Mouse (Mus musculus) mouse embryonic stem cell (cell line): ENCODE measurements at regions not wholly inside any gene's neighbourhood (a gene's known extent, or its start where the extent isn't known, plus 50 kb on each side); places are given as distances from the start of the nearest gene placed in this dataset.

Experiments used
- in situ Hi-C, 2 experiments: fragments of 300-500 bp; cut with MboI; formaldehyde crosslinking; loops; 1 replicate in 1 of 2; 3 replicates in 1 of 2; pipeline ENCODE4 v1.14.3; 2019 to 2020; ENCODE audit warnings: low sequenced_read_pairs in 2 of 2, low pct_unique_long_range_greater_than_20kb in 1 of 2, mixed read lengths in 1 of 2; ENCODE audit not compliant: unreplicated experiment in 1 of 2

GRCm38 (mm10) chr13:111958421-111958820 is 149.6 kb upstream of the Map3k1 start:
- in situ Hi-C loops = loop anchor here in 1 of 2 experiments (25.0 kb wide), 1 partner anchor 304 kb away; no protein-coding TSS in a partner anchor

- in situ Hi-C loops = loop anchor here in 1 of 2 experiments (25.0 kb wide), 1 partner anchor 302 kb away; no protein-coding TSS in a partner anchor
Measured at GRCm38 (mm10) chr13:111960036-111960435, 151.2 kb upstream of the Map3k1 start.

- in situ Hi-C loops = loop anchor here in 1 of 2 experiments (25.0 kb wide), 1 partner anchor 301 kb away; no protein-coding TSS in a partner anchor
Measured at GRCm38 (mm10) chr13:111961423-111961822, 152.6 kb upstream of the Map3k1 start.

GRCm38 (mm10) chr13:111962155-111962554 is 153.4 kb upstream of the Map3k1 start:
- in situ Hi-C loops = loop anchor here in 1 of 2 experiments (25.0 kb wide), 1 partner anchor 300 kb away; no protein-coding TSS in a partner anchor

GRCm38 (mm10) chr13:111966113-111966512 is 157.3 kb upstream of the Map3k1 start:
- in situ Hi-C loops = loop anchor here in 1 of 2 experiments (25.0 kb wide), 1 partner anchor 296 kb away; no protein-coding TSS in a partner anchor

- in situ Hi-C loops = loop anchor here in 1 of 2 experiments (25.0 kb wide), 1 partner anchor 296 kb away; no protein-coding TSS in a partner anchor
Measured at GRCm38 (mm10) chr13:111966627-111967026, 157.8 kb upstream of the Map3k1 start.

- in situ Hi-C loops = loop anchor here in 1 of 2 experiments (25.0 kb wide), 1 partner anchor 294 kb away; no protein-coding TSS in a partner anchor
Measured at GRCm38 (mm10) chr13:111968197-111968596, 159.4 kb upstream of the Map3k1 start.

- in situ Hi-C loops = loop anchor here in 1 of 2 experiments (25.0 kb wide), 1 partner anchor 288 kb away; no protein-coding TSS in a partner anchor
Measured at GRCm38 (mm10) chr13:111974282-111974681, 165.5 kb upstream of the Map3k1 start.

- in situ Hi-C loops = no loop called here
Measured at GRCm38 (mm10) chr13:111975549-111975948, 166.8 kb upstream of the Map3k1 start.

GRCm38 (mm10) chr13:111977769-111978674 is 169.2 kb upstream of the Map3k1 start:
- in situ Hi-C loops = no loop called here

- in situ Hi-C loops = no loop called here
Measured at GRCm38 (mm10) chr13:111978675-111979020, 169.9 kb upstream of the Map3k1 start.

- in situ Hi-C loops = no loop called here
Measured at GRCm38 (mm10) chr13:111979428-111980204, 170.8 kb upstream of the Map3k1 start.

- in situ Hi-C loops = no loop called here
Measured at GRCm38 (mm10) chr13:111980205-111980595, 171.4 kb upstream of the Map3k1 start.

- in situ Hi-C loops = no loop called here
Measured at GRCm38 (mm10) chr13:111981103-111981502, 172.3 kb upstream of the Map3k1 start.

GRCm38 (mm10) chr13:111982796-111983460 is 174.1 kb upstream of the Map3k1 start:
- in situ Hi-C loops = no loop called here

- in situ Hi-C loops = no loop called here
Measured at GRCm38 (mm10) chr13:111984081-111984574, 175.3 kb upstream of the Map3k1 start.

- in situ Hi-C loops = no loop called here
Measured at GRCm38 (mm10) chr13:111985406-111985805, 176.6 kb upstream of the Map3k1 start.

- in situ Hi-C loops = no loop called here
Measured at GRCm38 (mm10) chr13:111986681-111987080, 177.9 kb upstream of the Map3k1 start.
